Mouse (Mus musculus): ENCODE results near the gene Pdgfb. TPM values are rescaled to one million over a fixed set of nuclear protein-coding genes. Genes with fewer than 3 reads are reported as not detected.

Gene Pdgfb
- polyA plus RNA-seq, 1 experiment from 2014 or later: 1.8 TPM

GRCm38 (mm10) chr15:80026689-80027353, 12.0 kb upstream of the Pdgfb start:
- Histone ChIP-seq H3K4me1 (peaks cover 38% of the 10 kb centered on the region), H3K27me3 (ENCODE audit: poor library complexity, severe bottlenecking) (no peaks in the 10 kb centered on the region), H3K36me3 (replicated peaks) (no peaks in the 10 kb centered on the region), H3K4me3 (no peak overlapping the region), H3K27ac (no peak overlapping the region), H3K9me3 (peaks cover 6% of the 10 kb centered on the region; the same call in 1 of the 2 replicates)
- DNase-seq (ENCODE audit: extremely low spot score, low spot score): no peak
- 86% methylated on average over 14 of the region's 14 CpGs for WGBS

GRCm38 (mm10) chr15:80026061-80026460, 11.3 kb upstream of the Pdgfb start:
- no peak for DNase-seq (ENCODE audit: extremely low spot score, low spot score)
- Histone ChIP-seq H3K36me3 (replicated peaks) (no peaks in the 10 kb centered on the region), H3K9me3 (peaks cover 2% of the 10 kb centered on the region; the same call in 1 of the 2 replicates), H3K27ac (no peak overlapping the region), H3K27me3 (ENCODE audit: poor library complexity, severe bottlenecking) (no peaks in the 10 kb centered on the region), H3K4me3 (no peak overlapping the region), H3K4me1 (peaks cover 38% of the 10 kb centered on the region)
- 78% methylated on average over 5 of the region's 5 CpGs for WGBS

- H3K9me3 ChIP-seq: no peaks in the 10 kb centered on the region
- no peak overlapping the region for H3K4me3 ChIP-seq
- no peaks in the 10 kb centered on the region for H3K36me3 ChIP-seq (replicated peaks)
- H3K27ac ChIP-seq: peak overlapping the region; percentile 71; the same call in 1 of the 2 replicates
- DNase-seq (ENCODE audit: extremely low spot score, low spot score): no peak
- H3K27me3 ChIP-seq (ENCODE audit: poor library complexity, severe bottlenecking): peaks cover 2% of the 10 kb centered on the region
- peaks cover 42% of the 10 kb centered on the region for H3K4me1 ChIP-seq
- WGBS: 64% methylated on average over 7 of the region's 7 CpGs
Observed at GRCm38 (mm10) chr15:80025615-80026014, 10.8 kb upstream of the Pdgfb start.

- H3K9me3 ChIP-seq: no peaks in the 10 kb centered on the region
- no peaks in the 10 kb centered on the region for H3K36me3 ChIP-seq (replicated peaks)
- no peak for DNase-seq (ENCODE audit: extremely low spot score, low spot score)
- 45% methylated on average over 11 of the region's 11 CpGs for WGBS
- peaks cover 50% of the 10 kb centered on the region for H3K4me1 ChIP-seq
- peak overlapping the region; percentile 71 for H3K27ac ChIP-seq
- H3K27me3 ChIP-seq (ENCODE audit: poor library complexity, severe bottlenecking): peaks cover 11% of the 10 kb centered on the region
- H3K4me3 ChIP-seq: no peak overlapping the region
Observed at GRCm38 (mm10) chr15:80024331-80025313, 9.8 kb upstream of the Pdgfb start.

- Histone ChIP-seq H3K27ac (no peak overlapping the region), H3K4me3 (no peak overlapping the region), H3K4me1 (peaks cover 30% of the 10 kb centered on the region), H3K9me3 (no peaks in the 10 kb centered on the region), H3K27me3 (ENCODE audit: poor library complexity, severe bottlenecking) (peaks cover 41% of the 10 kb centered on the region), H3K36me3 (replicated peaks) (no peaks in the 10 kb centered on the region)
- DNase-seq (ENCODE audit: extremely low spot score, low spot score): no peak
- WGBS: 81% methylated on average over 4 of the region's 4 CpGs
Observed at GRCm38 (mm10) chr15:80020516-80020915, 5.7 kb upstream of the Pdgfb start.

- H3K36me3 ChIP-seq (replicated peaks): no peaks in the 10 kb centered on the region
- H3K4me1 ChIP-seq: peaks cover 25% of the 10 kb centered on the region
- peaks cover 50% of the 10 kb centered on the region for H3K27me3 ChIP-seq (ENCODE audit: poor library complexity, severe bottlenecking)
- DNase-seq (ENCODE audit: extremely low spot score, low spot score): no peak
- H3K4me3 ChIP-seq: no peak overlapping the region
- H3K9me3 ChIP-seq: no peaks in the 10 kb centered on the region
- 0 out of 2 replicates have a peak overlapping the region, but pooled peaks have one; percentile 25 for H3K27ac ChIP-seq
- 65% methylated on average over 4 of the region's 4 CpGs for WGBS
Observed at GRCm38 (mm10) chr15:80019625-80020024, 4.8 kb upstream of the Pdgfb start.

- H3K9me3 ChIP-seq: no peaks in the 10 kb centered on the region
- WGBS: 82% methylated on average over 7 of the region's 7 CpGs
- no peak overlapping the region for H3K27ac ChIP-seq
- no peaks in the 10 kb centered on the region for H3K36me3 ChIP-seq (replicated peaks)
- no peak overlapping the region for H3K4me3 ChIP-seq
- peaks cover 54% of the 10 kb centered on the region for H3K27me3 ChIP-seq (ENCODE audit: poor library complexity, severe bottlenecking)
- no peak for DNase-seq (ENCODE audit: extremely low spot score, low spot score)
- peaks cover 25% of the 10 kb centered on the region for H3K4me1 ChIP-seq
Observed at GRCm38 (mm10) chr15:80019220-80019619, 4.4 kb upstream of the Pdgfb start.

- H3K4me3 ChIP-seq: no peak overlapping the region
- DNase-seq (ENCODE audit: extremely low spot score, low spot score): no peak
- H3K36me3 ChIP-seq (replicated peaks): no peaks in the 10 kb centered on the region
- H3K27me3 ChIP-seq (ENCODE audit: poor library complexity, severe bottlenecking): peaks cover 78% of the 10 kb centered on the region
- H3K9me3 ChIP-seq: no peaks in the 10 kb centered on the region
- peaks cover 48% of the 10 kb centered on the region for H3K4me1 ChIP-seq
- WGBS: 88% methylated on average over 9 of the region's 9 CpGs
- no peak overlapping the region for H3K27ac ChIP-seq
Observed at GRCm38 (mm10) chr15:80016563-80017301, 2.0 kb upstream of the Pdgfb start.

GRCm38 (mm10) chr15:80015211-80015952, 605 bp upstream of the Pdgfb start:
- Histone ChIP-seq H3K27me3 (ENCODE audit: poor library complexity, severe bottlenecking) (peaks cover 87% of the 10 kb centered on the region), H3K4me3 (peak overlapping the region; percentile 74), H3K9me3 (no peaks in the 10 kb centered on the region), H3K27ac (no peak overlapping the region), H3K36me3 (replicated peaks) (no peaks in the 10 kb centered on the region), H3K4me1 (peaks cover 53% of the 10 kb centered on the region)
- 64% methylated on average over 7 of the region's 7 CpGs for WGBS
- DNase-seq (ENCODE audit: extremely low spot score, low spot score): no peak

- Histone ChIP-seq H3K4me3 (peak overlapping the region; percentile 74), H3K9me3 (no peaks in the 10 kb centered on the region), H3K4me1 (peaks cover 51% of the 10 kb centered on the region), H3K36me3 (replicated peaks) (no peaks in the 10 kb centered on the region), H3K27ac (peak overlapping the region; percentile 87), H3K27me3 (ENCODE audit: poor library complexity, severe bottlenecking) (peaks cover 85% of the 10 kb centered on the region)
- DNase-seq (ENCODE audit: extremely low spot score, low spot score): no peak
- under 1% methylated on average over 37 of the region's 37 CpGs for WGBS
Observed at GRCm38 (mm10) chr15:80014031-80014320, 801 bp downstream of the Pdgfb start.

- DNase-seq (ENCODE audit: extremely low spot score, low spot score): peak; percentile 21
- 2% methylated on average over 36 of the region's 36 CpGs for WGBS
- H3K4me3 ChIP-seq: peak overlapping the region; percentile 74
Observed at GRCm38 (mm10) chr15:80013256-80014030, 1.3 kb downstream of the Pdgfb start.

More at GRCm38 (mm10) chr15:80013256-80014030, 1.3 kb downstream of the Pdgfb start:
- Histone ChIP-seq H3K4me1 (peaks cover 51% of the 10 kb centered on the region), H3K9me3 (no peaks in the 10 kb centered on the region), H3K27ac (peak overlapping the region; percentile 87), H3K36me3 (replicated peaks) (no peaks in the 10 kb centered on the region), H3K27me3 (ENCODE audit: poor library complexity, severe bottlenecking) (peaks cover 85% of the 10 kb centered on the region)

Measured in forebrain, embryonic 10.5 days (tissue).